Mouse (Mus musculus) cerebellum, adult 2 months (tissue): ENCODE measurements around the gene Kcnq2. TPM values are rescaled to one million over a fixed set of nuclear protein-coding genes. Genes with fewer than 3 reads are reported as not detected.

Source experiments
- DNase-seq, 2 experiments: peaks; one replicate each; pipeline ENCODE4 v3.0.0; 2021
- H3K27ac ChIP-seq: fragments of 200-500 bp; 2 replicates; pipeline ENCODE4 v1.5.1; 2012; ENCODE audit warnings: low read length, control low read depth, inconsistent platforms; ENCODE audit not compliant: insufficient read depth
- H3K27me3 ChIP-seq: fragments of 200-500 bp; 2 replicates; pipeline ENCODE4 v1.6.1; 2012; ENCODE audit warnings: inconsistent platforms, mild to moderate bottlenecking, low read length, moderate library complexity; ENCODE audit not compliant: control insufficient read depth, insufficient read depth
- H3K4me1 ChIP-seq: fragments of 200-500 bp; 2 replicates; pipeline ENCODE4 v1.6.1; 2011; ENCODE audit warnings: low read length; ENCODE audit not compliant: control insufficient read depth, insufficient read depth
- H3K4me3 ChIP-seq: fragments of 200-500 bp; replicated peaks from 2 replicates; pipeline ENCODE3; 2011; ENCODE audit warnings: mild to moderate bottlenecking, low read depth, low read length, control low read depth; ENCODE audit not compliant: insufficient read depth
- CTCF ChIP-seq: fragments of 200-500 bp; IDR thresholded peaks from 2 replicates; pipeline ENCODE4 v1.5.1; 2011; ENCODE audit warnings: low read depth, mild to moderate bottlenecking, control low read depth, low read length, moderate library complexity, borderline replicate concordance; ENCODE audit not compliant: insufficient read depth
- POLR2A ChIP-seq: fragments of 200-500 bp; IDR thresholded peaks from 2 replicates; pipeline ENCODE4 v1.6.1; 2011; ENCODE audit warnings: low read length, control low read depth, borderline replicate concordance; ENCODE audit not compliant: insufficient read depth
- WGBS: fragments of 180-500 bp; shearing (Covaris S2); methylation state at CpG from one replicate; pipeline ENCODE4 v1.1.7; 2018; 5-methylcytosine and 5-hydroxymethylcytosine counted together
- polyA plus RNA-seq: library from polyadenylated mRNA; depleted of rRNA; stranded (reverse); fragments of >200 nt; gene quantifications from 2 replicates; pipeline ENCODE4 v1.2.3, GENCODE M21; 2012; rRNA removed

The Kcnq2 gene
- polyA plus RNA-seq, 1 experiment: 115 TPM

GRCm38 (mm10) chr2:181031406-181031934 is 103.6 kb downstream of the Kcnq2 start:
- Histone ChIP-seq H3K27ac (no peak overlapping the region), H3K4me1 (peaks cover 10% of the 10 kb centered on the region; the same call in 1 of the 2 replicates), H3K27me3 (no peaks in the 10 kb centered on the region), H3K4me3 (no peak overlapping the region)
- TF ChIP-seq CTCF (no peak), POLR2A (no peak)
- 87% methylated on average over 11 of the region's 11 CpGs for WGBS
- DNase-seq: no peak

Other genes starting within 250 kb of the Kcnq2 start
- gene Ythdf1, start 214.4 kb downstream of the Kcnq2 start, polyA plus RNA-seq: 52.3 and 59.7 TPM in 2 replicates
- 1.0 TPM in 2 replicates for gene Birc7, start 206.3 kb downstream of the Kcnq2 start, polyA plus RNA-seq
- 64.1 and 75.2 TPM in 2 replicates for gene Nkain4, start 180.6 kb downstream of the Kcnq2 start, polyA plus RNA-seq
- gene Arfgap1, start 168.1 kb downstream of the Kcnq2 start, polyA plus RNA-seq: 118 and 122 TPM in 2 replicates
- 2.6 and 3.5 TPM in 2 replicates for gene Col20a1, start 148.8 kb downstream of the Kcnq2 start, polyA plus RNA-seq
- gene Chrna4, start 91.8 kb downstream of the Kcnq2 start, polyA plus RNA-seq: 10.1 and 14.4 TPM in 2 replicates
- 1,226 and 1,413 TPM in 2 replicates for gene Eef1a2, start 21.7 kb upstream of the Kcnq2 start, polyA plus RNA-seq
- 110 and 111 TPM in 2 replicates for gene Ppdpf, start 51.9 kb upstream of the Kcnq2 start, polyA plus RNA-seq
- 0.03 and 0.07 TPM in 2 replicates for gene Ptk6, start 67.5 kb upstream of the Kcnq2 start, polyA plus RNA-seq
- gene Srms, start 77.9 kb upstream of the Kcnq2 start, polyA plus RNA-seq: 0.41 and 0.46 TPM in 2 replicates
- 0.46 TPM in 1 of 2 replicates, not detected in the other for gene Fndc11, start 84.7 kb upstream of the Kcnq2 start, polyA plus RNA-seq
- gene Helz2, start 106.7 kb upstream of the Kcnq2 start, polyA plus RNA-seq: 2.4 and 2.8 TPM in 2 replicates
- 28.7 and 30.1 TPM in 2 replicates for gene Gmeb2, start 152.7 kb upstream of the Kcnq2 start, polyA plus RNA-seq
- gene Stmn3, start 179.2 kb upstream of the Kcnq2 start, polyA plus RNA-seq: 1,100 TPM in 2 replicates
- gene Rtel1, start 184.4 kb upstream of the Kcnq2 start, polyA plus RNA-seq: 88.5 and 103 TPM in 2 replicates
- 102 and 106 TPM in 2 replicates for gene Zgpat, start 229.6 kb upstream of the Kcnq2 start, polyA plus RNA-seq
- 75.6 and 77.7 TPM in 2 replicates for gene Arfrp1, start 230.1 kb upstream of the Kcnq2 start, polyA plus RNA-seq
- 79.8 and 85.0 TPM in 2 replicates for gene Lime1, start 244.8 kb upstream of the Kcnq2 start, polyA plus RNA-seq